Mouse (Mus musculus) thymus, adult 2 months (tissue): ENCODE data around the gene Rapgefl1. TPM values are rescaled to one million over a fixed set of nuclear protein-coding genes. Genes with fewer than 3 reads are reported as not detected.

Experiments
- DNase-seq: peaks from one replicate; pipeline ENCODE4 v3.0.0; 2021
- H3K27ac ChIP-seq: fragments of 200-500 bp; 2 replicates; pipeline ENCODE4 v1.5.1; 2012; ENCODE audit warnings: low read length, control low read depth; ENCODE audit not compliant: control insufficient read depth, insufficient read depth
- H3K27me3 ChIP-seq: fragments of 200-500 bp; 2 replicates; pipeline ENCODE4 v1.6.1; 2012; ENCODE audit warnings: mild to moderate bottlenecking, low read length, moderate library complexity, mixed read lengths; ENCODE audit not compliant: control insufficient read depth, insufficient read depth
- H3K36me3 ChIP-seq: fragments of 200-500 bp; 2 replicates; pipeline ENCODE4 v1.6.1; 2012; ENCODE audit warnings: mild to moderate bottlenecking, low read length, moderate library complexity; ENCODE audit not compliant: control insufficient read depth, insufficient read depth
- H3K4me1 ChIP-seq: fragments of 200-500 bp; replicated peaks from 2 replicates; pipeline ENCODE4 v1.6.1; 2012; ENCODE audit warnings: low read length; ENCODE audit not compliant: control insufficient read depth, insufficient read depth
- H3K4me3 ChIP-seq: fragments of 200-500 bp; 2 replicates; pipeline ENCODE4 v1.5.1; 2012; ENCODE audit warnings: mild to moderate bottlenecking, low read length, control low read depth, moderate library complexity; ENCODE audit not compliant: control insufficient read depth, insufficient read depth
- CTCF ChIP-seq: fragments of 200-500 bp; IDR thresholded peaks from 2 replicates; pipeline ENCODE4 v1.5.1; 2012; ENCODE audit warnings: mild to moderate bottlenecking, control low read depth, low read length, moderate library complexity, borderline replicate concordance; ENCODE audit not compliant: control insufficient read depth, poor library complexity, insufficient read depth; ENCODE audit errors: extremely low read depth
- POLR2A ChIP-seq: fragments of 200-500 bp; IDR thresholded peaks from 2 replicates; pipeline ENCODE4 v1.6.1; 2012; ENCODE audit warnings: mild to moderate bottlenecking, low read length, control low read depth, moderate library complexity; ENCODE audit not compliant: control insufficient read depth, poor library complexity, insufficient read depth; ENCODE audit errors: extremely low read depth
- WGBS: fragments of 180-500 bp; shearing (Covaris S2); methylation state at CpG from one replicate; pipeline ENCODE4 v1.1.7; 2018; 5-methylcytosine and 5-hydroxymethylcytosine counted together
- polyA plus RNA-seq: library from polyadenylated mRNA; depleted of rRNA; stranded (reverse); fragments of >200 nt; gene quantifications from 2 replicates; pipeline ENCODE4 v1.2.3, GENCODE M21; 2012

Rapgefl1 gene
- polyA plus RNA-seq, 1 experiment: 8.5 TPM

DNA sequence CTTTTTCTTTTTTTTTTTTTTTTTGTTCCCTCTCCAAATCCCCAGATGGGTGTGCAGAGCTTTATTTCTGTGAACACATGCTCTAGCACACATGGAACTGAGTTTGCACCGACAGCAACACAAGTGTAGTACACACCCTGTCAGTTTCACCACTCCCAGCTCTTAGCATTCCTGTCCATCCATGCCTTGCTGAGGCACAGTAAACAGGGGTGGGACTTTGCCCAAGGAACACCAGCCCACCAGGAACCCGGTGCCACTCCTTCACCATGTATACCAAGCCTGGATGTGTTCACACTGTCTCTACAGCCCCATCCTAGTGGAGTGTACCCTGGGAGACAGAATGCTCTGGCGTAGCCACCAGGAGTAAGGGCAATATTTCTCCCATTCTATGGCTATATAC lies 860 bp upstream of the Rapgefl1 start:
- TF ChIP-seq POLR2A (no peak), CTCF (no peak)
- peaks cover 15% of the 10 kb centered on the region for H3K4me1 ChIP-seq
- DNase-seq: no peak
- no peak overlapping the region for H3K4me3 ChIP-seq
- no peaks in the 10 kb centered on the region for H3K27me3 ChIP-seq
- peaks cover 29% of the 10 kb centered on the region for H3K36me3 ChIP-seq
- H3K27ac ChIP-seq: no peak overlapping the region
- WGBS: 85% methylated on average over 3 of the region's 3 CpGs

DNA sequence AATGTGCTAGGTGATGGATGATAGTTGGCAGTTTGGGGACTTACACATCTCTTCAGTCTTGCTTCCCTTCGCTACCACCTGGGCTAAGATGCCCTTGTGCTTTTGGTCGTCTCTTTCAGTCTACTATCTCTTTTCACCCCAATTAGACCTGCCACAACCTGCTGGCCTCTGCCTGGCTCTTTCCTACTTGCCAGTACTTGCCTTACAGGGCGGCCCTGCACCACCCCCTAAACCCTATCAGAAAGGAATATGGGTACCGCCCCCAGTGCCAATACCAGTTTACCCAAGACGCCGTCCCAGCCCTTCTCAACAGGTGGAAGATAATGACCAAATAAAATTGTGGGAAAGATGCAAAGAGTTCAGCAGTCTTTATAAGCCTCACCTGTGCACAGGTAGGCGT lies 457 bp upstream of the Rapgefl1 start:
- Histone ChIP-seq H3K4me3 (no peak overlapping the region), H3K27me3 (no peaks in the 10 kb centered on the region), H3K36me3 (peaks cover 27% of the 10 kb centered on the region), H3K4me1 (peaks cover 15% of the 10 kb centered on the region), H3K27ac (no peak overlapping the region)
- DNase-seq: no peak
- no peak for TF ChIP-seq POLR2A
- TF ChIP-seq CTCF: no peak
- 60% methylated on average over 7 of the region's 7 CpGs for WGBS

DNA sequence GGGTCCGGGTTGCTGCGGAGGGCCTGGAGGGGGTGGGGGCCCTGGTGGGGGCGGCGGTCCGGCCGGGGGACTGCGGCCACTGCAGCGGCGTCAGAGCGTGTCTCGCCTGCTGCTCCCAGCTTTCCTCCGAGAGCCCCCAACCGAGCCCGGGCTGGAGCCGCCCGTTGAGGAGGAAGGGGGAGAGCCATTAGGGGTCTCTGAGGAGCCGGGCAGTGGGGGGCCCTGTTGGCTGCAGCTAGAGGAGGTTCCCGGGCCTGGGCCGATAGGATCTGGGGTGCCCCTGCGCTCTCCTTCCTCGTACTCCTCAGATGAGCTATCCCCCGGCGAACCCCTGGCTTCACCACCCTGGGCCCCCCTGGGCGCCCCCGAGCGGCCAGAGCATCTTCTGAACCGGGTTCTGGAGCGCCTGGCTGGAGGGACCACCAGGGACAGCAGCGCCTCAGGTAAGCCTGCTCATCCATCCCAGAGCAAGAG lies 683 bp downstream of the Rapgefl1 start:
- WGBS: 7% methylated on average over 28 of the region's 29 CpGs

DNA sequence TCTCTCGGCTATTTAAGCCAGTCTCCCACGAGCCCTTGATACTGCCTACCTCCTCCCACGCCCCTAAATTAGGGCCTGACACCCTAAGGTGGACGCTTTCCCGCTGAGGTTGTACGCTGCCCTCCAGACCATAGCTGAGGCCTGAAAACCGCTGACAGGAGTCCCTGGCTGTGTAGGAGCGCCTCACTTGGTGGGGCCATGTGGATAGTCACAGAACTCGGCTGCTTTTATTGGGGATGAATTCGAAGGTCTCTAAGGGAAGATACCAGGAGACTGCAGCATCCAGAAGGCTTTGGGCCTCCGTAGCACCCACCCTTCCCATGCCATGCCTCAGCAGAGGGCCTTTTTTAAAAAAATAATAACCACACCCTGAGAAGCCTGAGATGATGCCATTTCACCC lies 1.3 kb downstream of the Rapgefl1 start:
- 91% methylated on average over 11 of the region's 11 CpGs for WGBS
- TF ChIP-seq POLR2A: no peak
- TF ChIP-seq CTCF: no peak
- no peak overlapping the region for H3K27ac ChIP-seq
- H3K4me1 ChIP-seq: peaks cover 15% of the 10 kb centered on the region
- no peak for DNase-seq
- peaks cover 9% of the 10 kb centered on the region for H3K36me3 ChIP-seq
- no peaks in the 10 kb centered on the region for H3K27me3 ChIP-seq
- no peak overlapping the region for H3K4me3 ChIP-seq

More for the DNA sequence above, 683 bp downstream of the Rapgefl1 start:
- Histone ChIP-seq H3K36me3 (peaks cover 15% of the 10 kb centered on the region), H3K4me3 (peak overlapping the region; percentile 63), H3K27ac (no peak overlapping the region), H3K4me1 (peaks cover 15% of the 10 kb centered on the region), H3K27me3 (no peaks in the 10 kb centered on the region)
- peak; percentile 46 for DNase-seq
- no peak for TF ChIP-seq POLR2A
- TF ChIP-seq CTCF: 0 out of 2 replicates have a peak, but pooled peaks have one; percentile 13

DNA sequence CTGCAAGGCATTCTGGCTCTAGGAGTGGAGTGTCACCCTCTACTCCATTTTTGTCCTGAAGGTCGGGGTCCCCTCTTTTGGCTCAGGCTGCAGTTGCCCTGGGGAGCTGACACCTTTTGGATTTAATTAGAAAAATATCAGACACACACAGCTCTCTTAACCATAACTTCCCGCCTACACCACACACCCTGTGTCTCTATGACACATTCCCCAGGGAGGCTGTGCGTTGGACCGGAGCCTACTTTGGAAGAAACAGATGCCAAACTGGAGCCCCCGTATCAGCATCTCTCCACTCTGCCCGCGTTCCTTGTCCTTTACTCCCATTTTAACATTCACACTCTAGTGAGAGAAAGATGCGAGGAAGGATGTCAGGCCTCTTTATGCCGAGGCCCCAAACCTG lies 1.9 kb downstream of the Rapgefl1 start:
- H3K27ac ChIP-seq: no peak overlapping the region
- TF ChIP-seq CTCF (no peak), POLR2A (no peak)
- peaks cover 15% of the 10 kb centered on the region for H3K4me1 ChIP-seq
- H3K4me3 ChIP-seq: no peak overlapping the region
- WGBS: 96% methylated on average over 9 of the region's 9 CpGs
- H3K27me3 ChIP-seq: no peaks in the 10 kb centered on the region
- no peak for DNase-seq
- H3K36me3 ChIP-seq: peaks cover 3% of the 10 kb centered on the region

DNA sequence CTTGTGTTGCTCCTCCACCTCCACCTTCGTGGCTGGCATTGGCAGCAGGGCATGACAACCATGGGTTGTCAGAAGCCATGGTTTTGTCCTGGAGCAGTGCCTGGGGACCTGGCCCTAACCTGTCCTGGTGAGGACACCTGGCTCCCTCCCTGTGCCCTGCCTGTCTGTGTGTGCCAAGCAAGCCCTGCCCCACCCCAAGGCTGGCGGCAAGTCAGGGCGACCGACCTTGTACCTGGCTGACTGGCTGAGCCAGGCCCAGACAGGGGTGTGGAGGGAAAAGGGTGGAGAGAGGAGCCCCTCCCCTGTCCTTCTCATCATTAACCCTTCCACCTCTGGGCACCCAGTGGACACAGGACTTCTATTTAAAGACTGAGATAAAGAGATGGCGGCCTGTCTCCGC lies 2.8 kb downstream of the Rapgefl1 start:
- no peaks in the 10 kb centered on the region for H3K27me3 ChIP-seq
- H3K4me1 ChIP-seq: peaks cover 15% of the 10 kb centered on the region
- TF ChIP-seq CTCF (no peak), POLR2A (no peak)
- H3K36me3 ChIP-seq: no peaks in the 10 kb centered on the region
- no peak for DNase-seq
- H3K4me3 ChIP-seq: no peak overlapping the region
- no peak overlapping the region for H3K27ac ChIP-seq
- 80% methylated on average over 6 of the region's 6 CpGs for WGBS

DNA sequence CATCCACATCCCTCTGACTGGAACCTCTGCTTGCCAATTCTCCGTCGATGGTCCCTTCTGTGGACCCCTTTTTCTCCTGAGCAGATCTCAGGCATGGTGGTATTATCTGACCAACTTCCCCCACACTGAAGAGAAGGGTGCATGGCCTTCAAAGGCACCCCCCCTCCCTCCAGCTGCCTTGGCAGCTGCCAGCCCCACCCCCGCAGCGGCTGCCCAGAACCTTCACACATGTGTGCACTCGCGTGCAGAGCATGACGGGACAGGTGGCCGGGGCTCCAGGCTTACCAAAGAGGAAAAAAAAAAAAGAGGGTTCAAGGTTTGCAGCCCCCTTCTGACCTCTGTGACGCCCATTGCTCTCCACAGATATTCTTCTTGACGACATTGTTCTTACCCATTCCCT lies 3.3 kb downstream of the Rapgefl1 start:
- H3K4me1 ChIP-seq: peaks cover 15% of the 10 kb centered on the region
- peak; percentile 44 for DNase-seq
- WGBS: 28% methylated on average over 10 of the region's 10 CpGs
- H3K4me3 ChIP-seq: no peak overlapping the region
- no peaks in the 10 kb centered on the region for H3K27me3 ChIP-seq
- no peak for TF ChIP-seq POLR2A
- no peak for TF ChIP-seq CTCF
- H3K27ac ChIP-seq: no peak overlapping the region
- no peaks in the 10 kb centered on the region for H3K36me3 ChIP-seq
